Mouse (Mus musculus): Measurements from ENCODE around the gene Nr1h2. TPM values are rescaled to one million over a fixed set of nuclear protein-coding genes. Genes with fewer than 3 reads are reported as not detected.
A peak's percentile ranks its signal among the peaks of the same experiment; 100 is the strongest.

The Nr1h2 gene
- polyA plus RNA-seq, 1 experiment from 2014 or later: 56.5 TPM

DNA sequence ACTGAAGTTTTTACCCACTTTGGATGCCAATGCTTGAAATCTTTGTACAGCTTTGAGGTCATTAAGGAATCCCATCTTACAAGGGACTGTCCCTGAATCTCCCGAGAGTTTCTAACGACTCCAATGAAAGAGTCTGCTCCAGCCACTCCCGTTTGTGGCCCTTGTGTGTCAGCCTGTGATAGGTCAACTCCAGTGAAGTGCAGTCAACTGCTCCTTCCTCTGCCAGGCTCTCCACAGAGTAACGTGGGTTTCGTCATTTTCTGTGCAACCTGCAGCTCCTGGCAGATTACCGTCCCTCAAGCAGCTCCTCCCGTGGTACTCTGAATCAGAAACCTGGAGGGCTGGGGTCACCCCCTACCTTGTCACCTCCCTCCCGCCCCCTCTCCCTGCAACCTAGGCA lies 9.5 kb upstream of the Nr1h2 start:
- TF ChIP-seq CTCF (IDR thresholded peaks at IDR 0.05; ENCODE audit: low read depth) (no peak), EP300 (optimal IDR thresholded peaks at IDR 0.05) (no peak)
- 40% methylated on average over 8 of the region's 8 CpGs for WGBS
- H3K27me3 ChIP-seq (ENCODE audit: control insufficient read depth, insufficient read depth, low read length): no peaks in the 10 kb centered on the region
- H3K36me3 ChIP-seq (ENCODE audit: control insufficient read depth, insufficient read depth, low read length): no peaks in the 10 kb centered on the region
- ATAC-seq (ENCODE audit: low FRiP score, low TSS enrichment) (no peak), DNase-seq (ENCODE audit: low spot score) (no peak)
- no peaks in the 10 kb centered on the region for H3K4me1 ChIP-seq (replicated peaks; ENCODE audit: control insufficient read depth, insufficient read depth)
- no peak overlapping the region for H3K9ac ChIP-seq (ENCODE audit: low read length)
- H3K4me3 ChIP-seq (ENCODE audit: low read depth, low read length): no peak overlapping the region
- no peak overlapping the region for H3K27ac ChIP-seq (replicated peaks)
- H3K9me3 ChIP-seq (ENCODE audit: control insufficient read depth, low read length): no peaks in the 10 kb centered on the region
- H3K4me2 ChIP-seq (replicated peaks; ENCODE audit: low read depth): no peak overlapping the region

DNA sequence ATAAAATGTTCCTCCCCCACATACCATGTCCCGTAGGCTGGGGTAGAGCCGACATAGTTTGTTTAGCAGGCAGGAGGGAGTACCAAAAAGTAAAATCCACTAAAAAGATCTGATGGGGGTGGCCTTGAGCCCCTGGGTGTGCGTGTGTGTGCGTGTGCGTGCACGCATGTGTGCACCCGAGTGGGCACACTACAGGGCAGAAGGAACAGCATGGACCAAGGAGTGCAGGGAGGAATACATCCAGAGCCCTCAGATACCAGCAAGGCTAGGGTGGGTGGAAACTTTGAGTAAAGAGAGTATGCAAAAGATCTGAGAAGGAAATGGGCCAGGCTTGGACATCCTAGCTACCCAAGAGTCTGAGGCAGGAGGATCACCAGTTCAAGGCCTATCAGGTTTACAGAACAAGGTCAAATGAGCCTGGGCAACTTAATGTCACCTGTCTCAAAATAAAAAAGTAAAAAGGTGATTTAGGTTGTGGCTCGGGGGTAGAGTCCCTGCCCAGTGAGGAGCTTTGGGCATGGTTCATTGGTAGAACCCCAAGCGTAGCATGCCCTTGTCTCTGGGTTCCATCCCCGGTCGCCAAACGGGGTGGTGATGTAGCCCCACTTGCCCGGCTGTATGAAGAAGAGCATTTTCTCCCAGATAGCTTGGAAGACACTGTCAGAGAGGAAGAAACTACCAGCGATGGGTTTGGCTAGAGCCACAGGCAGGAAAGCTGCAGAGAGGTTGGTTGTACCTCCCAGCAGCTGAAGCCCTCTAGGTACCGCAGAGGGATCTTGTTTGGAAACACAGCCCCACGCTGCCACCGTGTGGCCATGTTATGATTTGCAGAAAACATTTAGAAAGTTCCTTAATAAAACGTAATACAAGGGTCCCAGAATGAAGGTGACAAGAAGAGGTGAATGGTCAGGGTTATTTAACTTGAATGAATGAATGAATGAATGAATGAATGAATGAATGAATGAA lies 7.0 kb upstream of the Nr1h2 start:
- ATAC-seq (ENCODE audit: low FRiP score, low TSS enrichment) (no peak), DNase-seq (ENCODE audit: low spot score) (peak; percentile 81)
- TF ChIP-seq EP300 (optimal IDR thresholded peaks at IDR 0.05): no peak
- TF ChIP-seq CTCF (IDR thresholded peaks at IDR 0.05; ENCODE audit: low read depth): peak; percentile 87
- Histone ChIP-seq H3K4me3 (ENCODE audit: low read depth, low read length) (no peak overlapping the region), H3K9me3 (ENCODE audit: control insufficient read depth, low read length) (no peaks in the 10 kb centered on the region), H3K36me3 (ENCODE audit: control insufficient read depth, insufficient read depth, low read length) (no peaks in the 10 kb centered on the region), H3K27me3 (ENCODE audit: control insufficient read depth, insufficient read depth, low read length) (no peaks in the 10 kb centered on the region), H3K4me2 (replicated peaks; ENCODE audit: low read depth) (no peak overlapping the region), H3K27ac (replicated peaks) (no peak overlapping the region), H3K4me1 (replicated peaks; ENCODE audit: control insufficient read depth, insufficient read depth) (no peaks in the 10 kb centered on the region), H3K9ac (ENCODE audit: low read length) (no peak overlapping the region)
- 51% methylated on average over 18 of the region's 18 CpGs for WGBS

DNA sequence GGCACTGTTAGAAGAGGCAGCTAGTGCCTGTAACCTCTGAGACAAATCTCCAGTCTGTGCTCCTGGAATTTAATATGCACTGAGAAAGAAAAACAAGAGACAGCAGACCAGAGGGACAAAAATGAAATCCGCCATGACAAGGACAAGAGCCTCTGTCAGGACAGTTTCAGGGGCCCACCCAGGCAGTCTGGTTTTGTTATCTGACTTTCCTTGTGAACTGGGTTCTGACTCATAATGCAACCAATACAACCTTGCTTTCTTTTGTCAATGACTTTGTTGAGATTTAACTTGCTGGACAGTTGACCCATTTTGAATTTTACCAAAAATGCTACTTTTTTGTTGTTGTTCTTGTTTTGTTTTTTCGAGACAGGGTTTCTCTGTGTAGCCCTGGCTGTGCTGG lies 3.9 kb upstream of the Nr1h2 start:
- no peaks in the 10 kb centered on the region for H3K27me3 ChIP-seq (ENCODE audit: control insufficient read depth, insufficient read depth, low read length)
- 66% methylated on average over 2 of the region's 2 CpGs for WGBS
- H3K4me3 ChIP-seq (ENCODE audit: low read depth, low read length): no peak overlapping the region
- no peak for TF ChIP-seq CTCF (IDR thresholded peaks at IDR 0.05; ENCODE audit: low read depth)
- TF ChIP-seq EP300 (optimal IDR thresholded peaks at IDR 0.05): no peak
- DNase-seq (ENCODE audit: low spot score): no peak
- H3K9me3 ChIP-seq (ENCODE audit: control insufficient read depth, low read length): no peaks in the 10 kb centered on the region
- no peaks in the 10 kb centered on the region for H3K4me1 ChIP-seq (replicated peaks; ENCODE audit: control insufficient read depth, insufficient read depth)
- no peak for ATAC-seq (ENCODE audit: low FRiP score, low TSS enrichment)
- no peak overlapping the region for H3K9ac ChIP-seq (ENCODE audit: low read length)
- no peaks in the 10 kb centered on the region for H3K36me3 ChIP-seq (ENCODE audit: control insufficient read depth, insufficient read depth, low read length)
- no peak overlapping the region for H3K4me2 ChIP-seq (replicated peaks; ENCODE audit: low read depth)
- no peak overlapping the region for H3K27ac ChIP-seq (replicated peaks)

- peak overlapping the region; percentile 78 for H3K4me2 ChIP-seq (replicated peaks; ENCODE audit: low read depth)
- H3K36me3 ChIP-seq (ENCODE audit: control insufficient read depth, insufficient read depth, low read length): peaks cover 23% of the 10 kb centered on the region
- H3K27me3 ChIP-seq (ENCODE audit: control insufficient read depth, insufficient read depth, low read length): no peaks in the 10 kb centered on the region
- peak overlapping the region; percentile 100 for H3K27ac ChIP-seq (replicated peaks)
- H3K9me3 ChIP-seq (ENCODE audit: control insufficient read depth, low read length): no peaks in the 10 kb centered on the region
- peak; percentile 76 for ATAC-seq (ENCODE audit: low FRiP score, low TSS enrichment)
- WGBS: under 1% methylated on average over 29 of the region's 32 CpGs
- H3K9ac ChIP-seq (ENCODE audit: low read length): peak overlapping the region; percentile 91
- H3K4me1 ChIP-seq (replicated peaks; ENCODE audit: control insufficient read depth, insufficient read depth): no peaks in the 10 kb centered on the region
- H3K4me3 ChIP-seq (ENCODE audit: low read depth, low read length): peak overlapping the region; percentile 96
- DNase-seq (ENCODE audit: low spot score): peak; percentile 90
- TF ChIP-seq CTCF (IDR thresholded peaks at IDR 0.05; ENCODE audit: low read depth) (no peak), EP300 (optimal IDR thresholded peaks at IDR 0.05) (no peak)
These were observed 471 bp downstream of the Nr1h2 start for GRCm38 (mm10) chr7:44553196-44553764.

GRCm38 (mm10) chr7:44552141-44552908 lies 1.4 kb downstream of the Nr1h2 start:
- Histone ChIP-seq H3K9ac (ENCODE audit: low read length) (no peak overlapping the region), H3K27me3 (ENCODE audit: control insufficient read depth, insufficient read depth, low read length) (no peaks in the 10 kb centered on the region), H3K36me3 (ENCODE audit: control insufficient read depth, insufficient read depth, low read length) (peaks cover 23% of the 10 kb centered on the region), H3K4me3 (ENCODE audit: low read depth, low read length) (peak overlapping the region; percentile 96; the same call in 1 of the 2 replicates), H3K27ac (replicated peaks) (peak overlapping the region; percentile 100; the same call in 1 of the 2 replicates), H3K4me1 (replicated peaks; ENCODE audit: control insufficient read depth, insufficient read depth) (no peaks in the 10 kb centered on the region; the same call in 1 of the 2 replicates), H3K4me2 (replicated peaks; ENCODE audit: low read depth) (no peak overlapping the region; the same call in 1 of the 2 replicates), H3K9me3 (ENCODE audit: control insufficient read depth, low read length) (no peaks in the 10 kb centered on the region)
- TF ChIP-seq CTCF (IDR thresholded peaks at IDR 0.05; ENCODE audit: low read depth) (no peak), EP300 (optimal IDR thresholded peaks at IDR 0.05) (no peak)
- DNase-seq (ENCODE audit: low spot score): no peak
- WGBS: 88% methylated on average over 31 of the region's 31 CpGs
- no peak for ATAC-seq (ENCODE audit: low FRiP score, low TSS enrichment)
